Mouse (Mus musculus): ENCODE measurements around the gene Nusap1.

- no peak for TF ChIP-seq TAL1 (IDR thresholded peaks at IDR 0.05; ENCODE audit: low read length)
- no peak for TF ChIP-seq GATA1 (IDR thresholded peaks at IDR 0.05; ENCODE audit: low read length)
These were observed 3.2 kb downstream of the Nusap1 start for GRCm38 (mm10) chr2:119621302-119621701.

Measured in erythroblast, embryonic 14.5 days (primary cell).